Mouse (Mus musculus): ENCODE data around the gene Casc1. TPM values are rescaled to one million over a fixed set of nuclear protein-coding genes. Genes with fewer than 3 reads are reported as not detected.

Casc1 gene
- polyA plus RNA-seq, 1 experiment, result 1.1 TPM

DNA sequence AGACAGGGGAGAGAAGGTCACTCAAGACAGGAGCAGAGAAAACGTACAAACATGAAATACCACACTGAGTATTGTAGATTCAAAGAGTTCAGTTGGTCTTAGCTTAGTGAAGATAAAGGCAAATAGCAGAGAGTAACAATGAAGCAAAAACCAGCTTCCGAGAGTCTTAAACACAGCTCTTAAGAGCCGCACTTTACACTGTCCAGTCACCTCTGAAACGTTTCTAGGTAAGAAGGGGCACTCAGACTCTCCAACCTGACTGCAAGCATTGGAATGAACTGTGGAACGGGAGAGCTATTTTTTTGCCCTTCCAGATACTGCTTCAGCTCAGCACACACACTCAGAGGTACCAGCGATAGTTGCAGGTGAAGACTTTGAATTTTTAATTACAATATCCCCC, 29.5 kb upstream of the Casc1 start:
- Histone ChIP-seq H3K4me1 (ENCODE audit: control insufficient read depth, insufficient read depth, low read length) (no peaks in the 10 kb centered on the region), H3K4me3 (ENCODE audit: insufficient read depth, low read length) (no peak overlapping the region), H3K27ac (ENCODE audit: insufficient read depth, low read length) (no peak overlapping the region)
- no peak for TF ChIP-seq CTCF (IDR thresholded peaks at IDR 0.05; ENCODE audit: borderline replicate concordance, insufficient read depth, low read length)
- no peak for TF ChIP-seq POLR2A (IDR thresholded peaks at IDR 0.05; ENCODE audit: low read depth, low read length)

DNA sequence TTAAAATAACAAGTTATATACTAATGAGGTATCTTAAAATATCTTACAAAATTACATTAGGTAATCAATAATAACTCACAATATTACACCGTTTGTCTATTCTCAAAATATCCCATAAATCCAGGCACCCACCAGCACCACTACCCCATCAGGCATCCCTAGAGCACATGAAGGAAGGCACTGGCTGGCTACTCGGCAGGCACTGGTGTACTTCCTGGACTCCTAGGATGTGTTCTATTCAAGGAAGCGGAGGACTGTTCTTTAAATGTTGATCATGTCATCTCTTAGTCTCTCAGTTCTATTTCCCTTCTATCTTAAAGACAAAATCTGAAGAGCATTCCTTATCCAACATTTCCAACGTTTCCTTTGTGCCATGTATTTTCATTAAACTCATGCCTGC, 26.3 kb upstream of the Casc1 start:
- H3K27ac ChIP-seq (ENCODE audit: insufficient read depth, low read length), result no peak overlapping the region
- H3K4me1 ChIP-seq (ENCODE audit: control insufficient read depth, insufficient read depth, low read length), result no peaks in the 10 kb centered on the region
- TF ChIP-seq CTCF (IDR thresholded peaks at IDR 0.05; ENCODE audit: borderline replicate concordance, insufficient read depth, low read length), result no peak
- TF ChIP-seq POLR2A (IDR thresholded peaks at IDR 0.05; ENCODE audit: low read depth, low read length), result no peak
- no peak overlapping the region for H3K4me3 ChIP-seq (ENCODE audit: insufficient read depth, low read length)

DNA sequence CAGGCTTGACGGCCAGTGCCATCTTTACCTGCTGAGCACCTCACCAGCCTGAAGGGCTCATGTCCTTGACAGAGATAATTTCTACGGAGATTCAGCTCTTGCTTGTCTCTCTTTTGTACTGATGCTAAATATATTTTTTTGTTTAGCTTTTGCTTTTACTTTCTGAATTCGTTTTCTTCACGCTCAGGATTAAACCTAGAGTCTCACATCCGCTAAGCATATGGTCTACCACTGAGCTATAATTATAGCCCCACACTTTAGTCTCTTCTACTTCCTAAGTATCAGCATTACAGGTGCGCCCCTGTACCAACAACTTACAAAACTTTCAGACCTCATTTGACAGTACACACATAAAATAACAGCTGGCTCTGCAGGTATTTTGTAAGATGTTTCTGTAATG, 24.6 kb upstream of the Casc1 start:
- H3K4me1 ChIP-seq (ENCODE audit: control insufficient read depth, insufficient read depth, low read length), result no peaks in the 10 kb centered on the region
- no peak overlapping the region for H3K27ac ChIP-seq (ENCODE audit: insufficient read depth, low read length)
- TF ChIP-seq CTCF (IDR thresholded peaks at IDR 0.05; ENCODE audit: borderline replicate concordance, insufficient read depth, low read length), result no peak
- no peak for TF ChIP-seq POLR2A (IDR thresholded peaks at IDR 0.05; ENCODE audit: low read depth, low read length)
- H3K4me3 ChIP-seq (ENCODE audit: insufficient read depth, low read length), result no peak overlapping the region

DNA sequence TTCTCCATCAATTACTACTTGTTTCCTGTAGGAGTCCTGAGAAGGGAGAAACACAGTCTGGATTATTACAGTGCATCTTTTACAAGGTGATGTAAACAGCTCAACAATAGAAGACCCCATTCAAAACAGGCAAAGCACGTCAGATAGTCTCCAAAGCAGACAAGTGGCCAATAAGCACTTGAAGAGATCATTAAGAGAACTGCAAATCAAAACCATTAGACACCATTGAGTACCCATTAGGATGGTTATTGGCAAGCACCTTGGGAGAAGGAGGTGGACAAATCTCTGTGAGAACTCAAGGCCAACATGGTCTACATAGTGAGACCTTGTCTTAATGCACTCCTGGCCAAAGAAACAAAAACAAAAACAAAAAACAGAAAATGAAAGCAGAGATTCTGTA, 23.6 kb upstream of the Casc1 start:
- H3K27ac ChIP-seq (ENCODE audit: insufficient read depth, low read length), result no peak overlapping the region
- H3K4me1 ChIP-seq (ENCODE audit: control insufficient read depth, insufficient read depth, low read length), result no peaks in the 10 kb centered on the region
- TF ChIP-seq POLR2A (IDR thresholded peaks at IDR 0.05; ENCODE audit: low read depth, low read length) (no peak), CTCF (IDR thresholded peaks at IDR 0.05; ENCODE audit: borderline replicate concordance, insufficient read depth, low read length) (no peak)
- no peak overlapping the region for H3K4me3 ChIP-seq (ENCODE audit: insufficient read depth, low read length)

GRCm38 (mm10) chr6:145226296-145226695, 15.5 kb upstream of the Casc1 start:
- TF ChIP-seq CTCF (IDR thresholded peaks at IDR 0.05; ENCODE audit: borderline replicate concordance, insufficient read depth, low read length) (no peak), POLR2A (IDR thresholded peaks at IDR 0.05; ENCODE audit: low read depth, low read length) (no peak)
- Histone ChIP-seq H3K4me1 (ENCODE audit: control insufficient read depth, insufficient read depth, low read length) (no peaks in the 10 kb centered on the region), H3K27ac (ENCODE audit: insufficient read depth, low read length) (no peak overlapping the region), H3K4me3 (ENCODE audit: insufficient read depth, low read length) (no peak overlapping the region)

- no peak for TF ChIP-seq POLR2A (IDR thresholded peaks at IDR 0.05; ENCODE audit: low read depth, low read length)
- no peak for TF ChIP-seq CTCF (IDR thresholded peaks at IDR 0.05; ENCODE audit: borderline replicate concordance, insufficient read depth, low read length)
- no peaks in the 10 kb centered on the region for H3K4me1 ChIP-seq (ENCODE audit: control insufficient read depth, insufficient read depth, low read length)
- no peak overlapping the region for H3K27ac ChIP-seq (ENCODE audit: insufficient read depth, low read length)
- no peak overlapping the region for H3K4me3 ChIP-seq (ENCODE audit: insufficient read depth, low read length)
These were observed 13.4 kb upstream of the Casc1 start for GRCm38 (mm10) chr6:145224246-145224645.

DNA sequence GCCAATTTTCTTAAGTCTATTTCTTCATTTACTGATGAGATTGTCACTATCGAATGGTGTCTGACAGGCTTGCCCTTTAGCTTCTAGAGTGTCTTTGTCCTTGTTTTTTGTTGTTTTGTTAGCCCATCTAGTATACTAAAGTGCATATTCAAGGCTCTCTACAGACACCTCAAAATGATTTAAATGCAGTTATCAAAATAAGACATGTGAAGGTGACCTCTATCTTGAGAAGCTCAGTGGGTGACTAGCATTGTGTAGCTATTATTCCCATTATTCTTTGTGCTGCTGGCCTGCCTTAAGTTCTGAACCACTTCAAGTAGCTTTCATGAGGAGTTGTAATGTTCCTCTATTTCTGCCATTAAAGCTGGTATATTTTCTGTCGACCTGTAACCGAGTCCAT, 5.0 kb upstream of the Casc1 start:
- H3K27ac ChIP-seq (ENCODE audit: insufficient read depth, low read length), result no peak overlapping the region
- no peak for TF ChIP-seq CTCF (IDR thresholded peaks at IDR 0.05; ENCODE audit: borderline replicate concordance, insufficient read depth, low read length)
- TF ChIP-seq POLR2A (IDR thresholded peaks at IDR 0.05; ENCODE audit: low read depth, low read length), result no peak
- H3K4me3 ChIP-seq (ENCODE audit: insufficient read depth, low read length), result no peak overlapping the region
- peaks cover 2% of the 10 kb centered on the region; the same call in 1 of the 2 replicates for H3K4me1 ChIP-seq (ENCODE audit: control insufficient read depth, insufficient read depth, low read length)

GRCm38 (mm10) chr6:145213916-145214315, 3.1 kb upstream of the Casc1 start:
- H3K4me3 ChIP-seq (ENCODE audit: insufficient read depth, low read length), result no peak overlapping the region
- H3K4me1 ChIP-seq (ENCODE audit: control insufficient read depth, insufficient read depth, low read length), result peaks cover 2% of the 10 kb centered on the region; the same call in 1 of the 2 replicates
- no peak overlapping the region for H3K27ac ChIP-seq (ENCODE audit: insufficient read depth, low read length)
- no peak for TF ChIP-seq POLR2A (IDR thresholded peaks at IDR 0.05; ENCODE audit: low read depth, low read length)
- TF ChIP-seq CTCF (IDR thresholded peaks at IDR 0.05; ENCODE audit: borderline replicate concordance, insufficient read depth, low read length), result no peak

DNA sequence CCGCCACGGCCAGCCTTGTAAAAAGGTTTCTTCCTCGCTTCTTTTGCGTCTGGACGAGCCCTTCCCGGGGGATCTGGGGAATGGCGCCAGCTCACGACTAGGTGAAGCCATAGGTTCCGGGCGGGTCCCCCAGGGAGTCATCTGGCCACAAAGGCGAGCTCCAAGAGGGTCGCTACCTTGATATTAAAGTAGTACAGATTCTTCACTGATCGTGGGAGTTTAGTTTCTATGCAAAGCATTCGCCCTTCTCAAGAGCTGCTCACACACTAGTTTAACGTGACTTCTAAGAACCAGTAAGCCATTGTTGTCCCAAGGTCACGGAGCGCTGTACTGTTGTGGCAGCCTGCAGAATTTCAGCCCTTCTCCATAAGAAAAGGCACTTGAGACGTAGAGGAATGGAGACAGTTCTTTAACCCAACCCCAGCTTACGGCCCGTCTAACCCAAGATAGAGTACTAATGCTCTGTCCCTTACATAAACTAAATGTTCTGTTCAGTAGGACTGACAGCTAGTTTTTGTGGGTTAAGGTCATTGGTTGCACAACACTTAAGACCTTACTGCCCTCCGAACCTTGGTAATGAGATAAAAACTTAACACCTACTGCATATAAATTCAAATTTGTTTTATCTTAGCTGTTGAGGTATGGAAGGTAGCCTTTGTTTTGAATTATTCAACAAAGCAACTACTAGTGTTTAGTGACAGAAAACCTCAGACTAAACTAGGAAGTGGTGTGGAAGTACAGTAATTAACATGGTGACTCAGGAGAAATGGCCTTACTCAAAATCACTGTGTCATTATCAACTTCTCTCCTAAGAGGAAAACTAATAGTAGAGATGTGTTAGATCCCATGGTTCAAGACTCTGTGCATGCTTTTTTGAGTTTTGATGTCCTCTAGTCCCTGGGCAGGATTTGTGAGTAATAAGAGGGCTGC, 836 bp upstream of the Casc1 start:
- peak overlapping the region; percentile 85 for H3K27ac ChIP-seq (ENCODE audit: insufficient read depth, low read length)
- peak overlapping the region; percentile 76 for H3K4me3 ChIP-seq (ENCODE audit: insufficient read depth, low read length)
- H3K4me1 ChIP-seq (ENCODE audit: control insufficient read depth, insufficient read depth, low read length), result peaks cover 2% of the 10 kb centered on the region; the same call in 1 of the 2 replicates
- TF ChIP-seq POLR2A (IDR thresholded peaks at IDR 0.05; ENCODE audit: low read depth, low read length) (no peak), CTCF (IDR thresholded peaks at IDR 0.05; ENCODE audit: borderline replicate concordance, insufficient read depth, low read length) (no peak)

DNA sequence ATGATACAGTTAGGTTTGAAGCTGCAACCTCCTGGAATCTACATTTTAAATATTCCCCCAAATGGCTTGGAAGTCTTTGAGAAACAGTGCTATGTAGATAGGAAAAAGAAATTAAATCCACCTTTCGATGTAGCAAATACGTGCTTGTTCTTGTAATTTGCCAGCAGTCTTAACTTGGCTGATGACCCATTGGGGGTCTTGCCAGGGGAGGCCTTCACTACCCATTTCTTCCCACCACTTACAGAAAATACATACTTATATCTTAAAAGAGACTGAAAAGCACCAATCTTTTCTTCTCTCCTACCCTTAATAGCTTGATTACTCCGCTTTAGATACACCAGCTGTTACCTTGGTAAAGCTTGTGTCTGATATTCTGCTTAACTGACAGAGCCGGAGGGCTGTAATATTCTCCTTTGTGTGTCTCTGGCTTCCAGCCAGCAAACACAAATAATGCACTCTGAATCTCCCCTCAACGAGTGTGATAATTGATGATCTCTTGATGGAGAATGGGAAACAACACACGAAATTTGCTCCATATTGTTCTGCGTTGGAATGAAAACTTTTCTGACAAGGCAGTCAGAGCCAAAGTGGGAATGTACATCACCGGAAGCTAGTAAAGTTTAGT, 637 bp downstream of the Casc1 start:
- H3K4me1 ChIP-seq (ENCODE audit: control insufficient read depth, insufficient read depth, low read length), result peaks cover 2% of the 10 kb centered on the region; the same call in 1 of the 2 replicates
- TF ChIP-seq CTCF (IDR thresholded peaks at IDR 0.05; ENCODE audit: borderline replicate concordance, insufficient read depth, low read length) (no peak), POLR2A (IDR thresholded peaks at IDR 0.05; ENCODE audit: low read depth, low read length) (no peak)
- H3K4me3 ChIP-seq (ENCODE audit: insufficient read depth, low read length), result peak overlapping the region; percentile 48
- no peak overlapping the region for H3K27ac ChIP-seq (ENCODE audit: insufficient read depth, low read length)

Measured in embryonic fibroblast, embryonic 13.5 days (primary cell).